Mouse (Mus musculus): ENCODE data around the gene Rasgrf2.

Gene Rasgrf2

GRCm38 (mm10) chr13:91877996-91878395 lies 253.5 kb downstream of the Rasgrf2 start:
- no peak for DNase-seq

- no peak for DNase-seq
These were observed 254.1 kb downstream of the Rasgrf2 start for GRCm38 (mm10) chr13:91877350-91877749.

GRCm38 (mm10) chr13:91876741-91877349 lies 254.6 kb downstream of the Rasgrf2 start, which contains the start of gene Ckmt2:
Gene Ckmt2, minus strand, starts transcription at chr13:91876885.
- no peak for DNase-seq

- no peak for DNase-seq
These were observed 255.9 kb downstream of the Rasgrf2 start for GRCm38 (mm10) chr13:91875581-91875980.

- no peak for DNase-seq
These were observed 256.9 kb downstream of the Rasgrf2 start for GRCm38 (mm10) chr13:91874565-91874964.

GRCm38 (mm10) chr13:91873734-91874329 lies 257.6 kb downstream of the Rasgrf2 start:
- no peak for DNase-seq

- no peak for DNase-seq
These were observed 262.9 kb downstream of the Rasgrf2 start for GRCm38 (mm10) chr13:91868577-91868976.

GRCm38 (mm10) chr13:91858835-91859234 lies 272.6 kb downstream of the Rasgrf2 start:
- peak; percentile 35 to 45 for DNase-seq

GRCm38 (mm10) chr13:91857427-91857826 lies 274.0 kb downstream of the Rasgrf2 start:
- no peak for DNase-seq

GRCm38 (mm10) chr13:91854412-91854811 lies 277.0 kb downstream of the Rasgrf2 start:
- DNase-seq: no peak

Measured in B cell, adult 2 months (primary cell).